Mouse (Mus musculus) left cerebral cortex, adult 2 months (tissue): Measurements from ENCODE around the gene Naa35. TPM values are rescaled to one million over a fixed set of nuclear protein-coding genes. Genes with fewer than 3 reads are reported as not detected.

Source experiments
- DNase-seq, 2 experiments: peaks; one replicate each; pipeline ENCODE4 v3.0.0; 2021 to 2022; ENCODE audit warnings: low spot score in 2 of 2, mixed read lengths in 1 of 2; ENCODE audit errors: extremely low spot score in 1 of 2
- H3K27ac ChIP-seq: fragments of 200-600 bp; 2 replicates; pipeline ENCODE4 v1.8.1; 2022
- H3K4me3 ChIP-seq: fragments of 200-600 bp; 2 replicates; pipeline ENCODE4 v1.8.1; 2022
- CTCF ChIP-seq: fragments of 200-600 bp; IDR thresholded peaks from 2 replicates; pipeline ENCODE4 v1.8.1; 2022; ENCODE audit warnings: antibody characterized with exemption, mild to moderate bottlenecking, moderate library complexity
- intact Hi-C: fragments of 180-260 bp; cut with DNase I; formaldehyde crosslinking; loops from one replicate; pipeline ENCODE4 v1.15.1; 2025
- long read RNA-seq, 2 experiments: library from polyadenylated mRNA; stranded (forward); transcript quantifications; one replicate each; pipeline ENCODE4 v2.0.0; 2021; ENCODE audit warnings: borderline mapping rate in 2 of 2
- total RNA-seq, 2 experiments: library from RNA; stranded (reverse); gene quantifications; 2 replicates each; pipeline ENCODE4 v1.2.3; 2021

The Naa35 gene
- total RNA-seq = 10 to 100 TPM; 95.1 to 98.1 TPM
- long read RNA-seq, experiment 1, transcript Naa35-201 (23 exons, 3,793 nt) = major isoform, 30 of 47 reads
- long read RNA-seq, experiment 1, partial matches to known transcripts = 2 of 47 reads
- long read RNA-seq, experiment 1, other reads (novel, unspliced or antisense) = 15 of 47 reads
- long read RNA-seq, experiment 2, transcript Naa35-201 (23 exons, 3,793 nt) = major isoform, 32 of 45 reads
- long read RNA-seq, experiment 2, partial matches to known transcripts = 0 of 45 reads
- long read RNA-seq, experiment 2, other reads (novel, unspliced or antisense) = 13 of 45 reads

- peak; percentile 100 for DNase-seq
- H3K27ac ChIP-seq = peak within 1 kb of the TSS; percentile 89
- TF ChIP-seq CTCF = no peak
- intact Hi-C loops = loop anchor here (1.0 to 10.0 kb wide), 3 partner anchors 28 to 950 kb away; no protein-coding TSS in a partner anchor
- H3K4me3 ChIP-seq = peak within 1 kb of the TSS; percentile 81
These were observed at the start of gene Naa35, which contains the start of gene Agtpbp1 for GRCm38 (mm10) chr13:59584947-59585647. Gene Naa35, plus strand, starts transcription at chr13:59585259. Gene Agtpbp1, minus strand, starts transcription at chr13:59585227.

- intact Hi-C loops = no loop called here
- no peak for TF ChIP-seq CTCF
- no peak overlapping the region for H3K27ac ChIP-seq
These were observed 49.3 kb upstream of the Naa35 start for GRCm38 (mm10) chr13:59535746-59536145.

GRCm38 (mm10) chr13:59536631-59537030 is 48.4 kb upstream of the Naa35 start:
- no peak overlapping the region for H3K4me3 ChIP-seq
- intact Hi-C loops = no loop called here
- TF ChIP-seq CTCF = no peak
- DNase-seq = no peak
- no peak overlapping the region for H3K27ac ChIP-seq

More at GRCm38 (mm10) chr13:59535746-59536145, 49.3 kb upstream of the Naa35 start:
- no peak for DNase-seq
- no peak overlapping the region for H3K4me3 ChIP-seq

GRCm38 (mm10) chr13:59538661-59539060 is 46.4 kb upstream of the Naa35 start:
- intact Hi-C loops = no loop called here
- Histone ChIP-seq H3K27ac (no peak overlapping the region), H3K4me3 (no peak overlapping the region)
- TF ChIP-seq CTCF = no peak
- no peak for DNase-seq

GRCm38 (mm10) chr13:59540030-59540429 is 45.0 kb upstream of the Naa35 start:
- intact Hi-C loops = no loop called here

GRCm38 (mm10) chr13:59542411-59542810 is 42.6 kb upstream of the Naa35 start:
- Histone ChIP-seq H3K27ac (no peak overlapping the region), H3K4me3 (no peak overlapping the region)
- no peak for TF ChIP-seq CTCF
- intact Hi-C loops = no loop called here
- DNase-seq = no peak

More at GRCm38 (mm10) chr13:59540030-59540429, 45.0 kb upstream of the Naa35 start:
- H3K27ac ChIP-seq = no peak overlapping the region
- no peak for TF ChIP-seq CTCF
- DNase-seq = no peak
- H3K4me3 ChIP-seq = no peak overlapping the region

GRCm38 (mm10) chr13:59547091-59547490 is 38.0 kb upstream of the Naa35 start:
- no peak for DNase-seq
- no peak overlapping the region for H3K27ac ChIP-seq
- H3K4me3 ChIP-seq = no peak overlapping the region
- intact Hi-C loops = no loop called here
- no peak for TF ChIP-seq CTCF

- intact Hi-C loops = no loop called here
- H3K27ac ChIP-seq = no peak overlapping the region
- no peak overlapping the region for H3K4me3 ChIP-seq
- no peak for DNase-seq
- TF ChIP-seq CTCF = no peak
These were observed 37.3 kb upstream of the Naa35 start for GRCm38 (mm10) chr13:59547716-59548115.

GRCm38 (mm10) chr13:59549318-59549798 is 35.7 kb upstream of the Naa35 start:
- no peak for TF ChIP-seq CTCF
- no peak overlapping the region for H3K4me3 ChIP-seq
- intact Hi-C loops = no loop called here
- no peak for DNase-seq
- no peak overlapping the region for H3K27ac ChIP-seq

GRCm38 (mm10) chr13:59552286-59552685 is 32.8 kb upstream of the Naa35 start:
- Histone ChIP-seq H3K4me3 (no peak overlapping the region), H3K27ac (no peak overlapping the region)
- intact Hi-C loops = no loop called here
- no peak for TF ChIP-seq CTCF
- DNase-seq = no peak

- DNase-seq = no peak
- no peak for TF ChIP-seq CTCF
- intact Hi-C loops = no loop called here
- no peak overlapping the region for H3K4me3 ChIP-seq
- no peak overlapping the region for H3K27ac ChIP-seq
These were observed 32.3 kb upstream of the Naa35 start for GRCm38 (mm10) chr13:59552751-59553150.

GRCm38 (mm10) chr13:59554772-59555505 is 30.1 kb upstream of the Naa35 start:
- peak overlapping the region; percentile 5; the same call in 1 of the 2 replicates for H3K27ac ChIP-seq
- no peak for DNase-seq
- H3K4me3 ChIP-seq = peak overlapping the region; percentile 92
- no peak for TF ChIP-seq CTCF
- intact Hi-C loops = no loop called here
